Mouse (Mus musculus) CH12.LX (cell line): ENCODE measurements around the gene Lrguk.

Experiments
- CTCF ChIP-seq, 2 experiments: IDR thresholded peaks in 1 of 2; conservative IDR thresholded peaks in 1 of 2; 2 replicates each; pipeline ENCODE4 v1.5.1; 2011 to 2012; ENCODE audit warnings: low read depth in 2 of 2, low read length in 2 of 2, improper control_type of control experiment in 1 of 2, inconsistent platforms in 1 of 2, mild to moderate bottlenecking in 1 of 2, moderate library complexity in 1 of 2
- JUND ChIP-seq: conservative IDR thresholded peaks from 2 replicates; pipeline ENCODE4 v1.6.1; 2011; ENCODE audit warnings: low read depth, low read length, improper control_type of control experiment
- MAZ ChIP-seq: IDR thresholded peaks from 2 replicates; pipeline ENCODE4 v1.6.1; 2012; ENCODE audit warnings: low read depth, mild to moderate bottlenecking, inconsistent platforms, low read length, improper control_type of control experiment, moderate library complexity
- POLR2A ChIP-seq: IDR thresholded peaks from 2 replicates; pipeline ENCODE4 v1.6.1; 2011; ENCODE audit warnings: low read depth, mild to moderate bottlenecking, improper control_type of control experiment, low read length
- ZC3H11A ChIP-seq: IDR thresholded peaks from 2 replicates; pipeline ENCODE4 v1.6.1; 2012; ENCODE audit warnings: low read depth, mild to moderate bottlenecking, inconsistent platforms, low read length, improper control_type of control experiment

GRCm38 (mm10) chr6:34044846-34045540 lies 15.7 kb downstream of the Lrguk start:
- TF ChIP-seq JUND = no peak
- no peak for TF ChIP-seq CTCF (conservative IDR thresholded peaks at IDR 0.05 in 1 of 2, IDR thresholded peaks at IDR 0.05 in 1 of 2; ENCODE audit: low read depth in 2 of 2, low read length in 2 of 2)
- TF ChIP-seq POLR2A = no peak
- no peak for TF ChIP-seq MAZ
- no peak for TF ChIP-seq ZC3H11A
